Mouse (Mus musculus): ENCODE data around the gene Pex12.
"Not testable (repeated sequence)": the region's sequence is repeated elsewhere in the genome, so short reads cannot be mapped to it uniquely, and the experiment has no call there.

Gene Pex12

DNA sequence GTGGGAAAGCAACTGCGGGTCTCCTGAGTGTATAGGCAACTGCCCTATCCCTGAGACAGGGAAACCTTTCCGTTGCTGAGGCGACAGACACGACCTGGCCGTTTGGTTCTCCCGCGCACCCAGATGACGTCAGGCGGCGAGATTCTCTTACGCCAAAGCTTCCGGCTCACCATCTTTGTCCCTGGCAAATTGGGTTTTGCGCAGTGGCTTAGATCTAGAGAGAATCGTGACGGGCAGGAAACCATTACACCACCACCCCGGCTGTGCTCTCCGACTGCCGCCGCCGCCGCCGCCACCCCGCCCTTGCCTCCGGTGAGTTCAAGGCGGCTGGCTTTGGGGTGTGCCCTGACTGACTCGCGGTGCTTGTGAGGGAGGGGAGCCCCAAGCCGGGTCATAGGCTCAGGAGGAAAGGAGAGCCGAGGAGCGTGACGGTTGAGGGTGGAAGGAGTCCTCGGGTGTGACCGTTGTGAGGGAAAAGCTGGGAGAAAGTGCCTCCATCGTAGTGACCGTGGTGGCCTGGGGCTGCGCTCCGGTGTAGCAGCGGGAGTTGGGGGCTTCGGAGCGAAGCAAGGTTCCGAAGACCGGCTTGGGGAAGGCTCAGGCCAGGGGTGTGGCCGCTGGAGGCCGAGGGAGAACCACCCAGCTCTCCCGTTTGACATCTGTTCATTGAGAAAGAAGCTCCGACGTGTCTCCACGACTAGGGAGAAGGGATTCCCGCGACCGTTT is at the start of gene Pex12:
TSS of gene Pex12 (minus strand) at position 61 of the 726 bp plus-strand sequence.
- peak; percentile 93 for DNase-seq (ENCODE audit: extremely low read depth, low read depth)

DNA sequence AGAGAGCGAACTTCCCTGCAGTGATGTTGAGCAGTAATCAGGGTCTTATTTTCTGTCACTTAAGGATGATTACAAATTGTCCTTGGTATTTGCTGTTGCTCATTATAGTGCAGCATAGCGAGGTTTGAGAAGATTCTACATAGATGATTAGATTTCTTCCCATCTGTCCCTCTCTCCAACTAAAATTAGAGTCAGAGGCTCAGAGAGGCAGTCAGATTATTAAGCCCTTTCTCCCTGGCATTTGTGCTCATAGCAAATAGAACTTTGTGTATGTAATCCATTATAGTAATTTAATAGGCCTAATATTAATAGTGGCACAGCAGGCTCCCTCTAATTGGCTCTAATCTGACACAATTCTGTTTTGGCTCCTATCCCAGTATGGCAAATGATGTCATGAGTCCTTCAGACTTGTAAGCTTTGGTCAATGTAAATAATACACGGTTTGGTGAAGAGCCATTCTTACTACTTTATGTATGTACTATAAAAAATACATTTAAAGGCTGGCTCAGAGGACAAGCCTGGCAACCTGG is 39.4 kb upstream of the Pex12 start:
- DNase-seq (ENCODE audit: extremely low read depth, low read depth) = no peak

DNA sequence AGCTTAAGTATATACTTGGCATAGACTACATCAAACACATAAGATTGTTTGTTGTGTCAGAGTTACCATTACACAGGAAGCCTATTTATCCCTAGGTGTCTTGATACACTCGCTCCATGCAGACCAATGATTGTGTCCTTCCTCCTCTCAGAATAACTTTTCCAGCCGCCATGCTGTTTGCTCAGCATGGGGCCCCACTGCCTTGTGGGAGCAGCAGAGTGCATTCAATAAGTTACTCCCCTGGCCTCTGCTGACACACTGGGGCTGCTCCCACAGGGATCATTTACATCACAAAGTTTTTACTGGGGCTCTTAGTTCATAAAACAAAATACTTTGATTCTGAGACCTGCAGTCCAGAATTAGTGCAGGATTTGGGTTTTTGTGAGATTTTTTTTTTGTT is 37.3 kb upstream of the Pex12 start:
- DNase-seq (ENCODE audit: extremely low read depth, low read depth) = no peak

DNA sequence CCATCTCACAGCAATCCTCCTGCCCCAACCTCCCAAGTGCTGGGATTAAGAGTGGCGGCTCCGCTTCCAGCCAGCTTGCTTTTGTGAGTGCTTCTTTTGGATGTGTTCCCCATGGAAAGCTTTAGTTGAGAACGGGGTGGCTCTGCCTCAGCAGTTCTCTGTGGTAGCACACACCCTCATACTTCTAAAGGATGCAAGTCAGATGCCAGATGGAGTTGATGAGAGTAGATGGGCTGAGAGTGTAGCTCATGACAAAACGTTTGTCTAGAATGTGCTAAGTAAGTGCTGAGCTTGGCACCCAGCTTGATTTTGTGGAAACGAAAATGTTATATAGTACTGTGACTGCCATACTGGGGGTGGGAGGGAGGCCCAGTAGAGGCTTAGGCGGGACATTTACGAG is 33.4 kb upstream of the Pex12 start:
- DNase-seq (ENCODE audit: extremely low read depth, low read depth) = no peak

DNA sequence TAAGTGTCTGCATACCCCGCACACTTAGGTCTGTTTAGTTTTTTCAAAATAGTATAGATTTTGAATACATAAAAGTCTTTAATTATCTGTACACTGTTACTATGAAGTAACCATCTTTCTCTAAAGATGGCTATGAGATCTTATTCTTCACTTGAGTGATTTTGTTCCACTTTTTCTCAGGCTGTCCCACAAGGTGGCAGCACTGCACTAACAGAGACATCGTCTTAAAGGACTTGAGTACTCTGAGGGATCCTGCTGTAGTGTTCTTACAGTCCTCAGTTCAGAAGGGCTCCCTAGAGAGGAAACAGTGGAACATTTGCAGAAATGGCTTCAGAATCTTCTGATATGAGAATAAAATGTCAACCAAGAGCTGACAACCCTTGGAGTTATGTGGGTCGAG is 25.0 kb upstream of the Pex12 start:
- peak; percentile 47 for DNase-seq (ENCODE audit: extremely low read depth, low read depth)

DNA sequence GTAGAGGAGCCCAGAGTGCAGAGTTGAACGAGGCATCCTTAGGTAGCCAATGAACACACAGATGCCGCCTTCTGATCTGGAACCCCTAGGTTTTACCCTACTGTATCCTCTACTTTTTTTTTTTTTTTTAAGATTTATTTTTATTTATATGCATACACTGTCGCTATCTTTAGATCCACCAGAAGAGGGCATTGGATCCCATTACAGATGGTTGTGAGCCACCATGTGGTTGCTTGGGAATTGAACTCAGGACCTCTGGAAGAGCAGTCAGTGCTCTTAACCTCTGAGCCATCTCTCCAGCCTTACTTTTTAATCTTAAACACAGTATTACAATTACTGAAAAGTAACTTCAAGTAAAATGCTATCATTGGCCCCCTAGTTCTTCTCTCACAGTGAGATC is 24.3 kb upstream of the Pex12 start:
- DNase-seq (ENCODE audit: extremely low read depth, low read depth) = not testable (repeated sequence)

DNA sequence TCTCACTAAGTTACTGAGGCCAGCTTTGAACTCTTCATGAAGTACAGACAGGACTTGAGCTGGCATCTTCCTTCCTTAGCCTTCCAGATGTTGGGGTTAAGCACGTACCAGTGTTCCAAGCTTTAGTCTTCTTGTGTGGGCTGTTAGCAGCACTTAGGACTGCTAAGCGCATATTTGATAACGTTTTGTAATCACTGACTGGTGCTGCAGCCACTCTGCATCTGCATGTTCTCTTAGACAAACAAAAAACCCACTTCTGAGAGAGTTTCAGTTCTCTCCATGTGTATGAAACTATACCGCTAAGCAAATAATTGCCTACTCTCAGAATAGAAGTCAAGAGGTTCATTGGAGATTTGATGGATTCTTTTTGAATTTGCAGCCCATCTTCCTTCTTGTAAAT is 16.7 kb upstream of the Pex12 start:
- DNase-seq (ENCODE audit: extremely low read depth, low read depth) = no peak

DNA sequence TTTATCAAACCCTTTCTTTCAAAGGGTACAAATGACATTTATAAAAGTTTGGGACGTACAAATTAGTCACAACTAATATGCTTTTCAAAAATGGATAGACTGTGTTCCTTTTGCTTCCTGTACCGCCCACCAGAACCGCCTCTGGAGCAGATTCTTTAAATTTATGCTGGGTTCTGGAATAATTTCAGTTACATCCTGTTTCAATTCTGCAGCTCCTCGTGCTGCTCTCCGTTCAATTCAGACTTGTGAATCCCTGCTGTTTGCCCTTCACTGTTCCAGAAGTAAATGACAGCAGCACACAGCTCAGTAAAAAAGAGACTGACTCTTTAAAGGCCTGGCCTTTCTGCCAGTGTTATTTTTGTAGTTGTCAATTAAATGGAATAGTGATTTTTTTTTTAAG is 10.1 kb upstream of the Pex12 start:
- no peak for DNase-seq (ENCODE audit: extremely low read depth, low read depth)

DNA sequence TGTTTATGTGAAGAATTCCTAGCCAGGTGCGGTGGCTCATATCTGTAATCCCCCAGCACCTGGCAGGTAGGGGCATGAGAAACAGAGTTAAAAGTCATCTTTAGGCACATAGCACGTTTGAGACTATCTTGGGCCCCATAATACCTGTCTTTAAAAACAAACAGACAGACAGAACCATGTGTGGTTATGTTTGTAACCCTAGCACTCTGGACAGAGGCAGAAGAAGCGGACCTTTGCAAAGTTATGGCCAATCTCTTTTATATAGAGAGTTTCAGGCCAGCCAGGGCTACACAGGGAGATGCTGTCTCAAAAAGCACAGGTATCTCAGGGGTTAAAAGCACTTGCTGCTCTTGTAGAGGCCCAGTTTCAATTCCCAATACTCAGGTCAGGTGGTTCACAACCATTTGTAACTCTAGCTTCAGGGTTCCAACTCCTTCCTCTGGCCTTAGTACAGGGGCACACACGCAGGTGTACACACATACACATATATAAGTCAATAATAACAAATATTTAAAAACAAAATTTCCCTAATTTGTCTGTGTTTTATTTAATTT is 4.4 kb upstream of the Pex12 start:
- no peak for DNase-seq (ENCODE audit: extremely low read depth, low read depth)

DNA sequence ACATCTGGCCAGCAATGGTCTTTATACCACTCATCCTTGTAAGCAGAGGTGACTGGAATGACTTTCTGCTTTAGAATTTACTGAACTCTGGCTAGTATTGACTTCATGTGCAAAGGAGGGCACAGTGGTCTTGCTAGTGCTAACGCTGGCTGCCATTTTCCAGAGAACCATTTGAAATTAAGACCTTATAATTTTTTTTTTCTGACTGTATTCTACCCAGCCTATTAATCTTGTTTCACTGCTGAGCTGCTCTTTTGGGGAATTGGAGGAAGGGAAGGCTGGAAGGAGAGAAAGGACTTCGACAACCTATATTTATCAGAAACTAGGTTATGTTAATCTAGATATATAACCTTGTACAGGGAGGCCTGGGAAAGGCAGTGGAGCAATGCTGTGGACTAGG is 2.1 kb upstream of the Pex12 start:
- DNase-seq (ENCODE audit: extremely low read depth, low read depth) = no peak

DNA sequence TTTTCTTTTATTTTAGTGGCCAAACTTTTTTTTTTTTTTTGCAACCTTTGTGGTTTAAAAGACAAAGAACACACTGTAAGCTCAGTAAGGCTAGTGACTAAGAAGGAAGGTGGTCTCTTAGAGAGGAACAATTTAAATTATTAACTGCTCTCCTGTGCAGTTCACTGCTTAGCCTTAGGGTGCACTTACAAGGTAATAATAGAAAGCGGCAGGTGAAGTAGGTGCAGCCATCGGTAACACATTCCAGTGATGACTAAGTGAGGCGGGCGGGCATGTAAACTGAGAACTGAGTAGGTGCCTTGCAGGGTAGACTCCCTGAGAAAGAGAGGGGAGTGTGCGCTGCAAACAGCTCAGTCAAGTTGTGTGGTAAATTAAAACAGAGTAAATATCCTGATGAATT is 1.4 kb upstream of the Pex12 start:
- DNase-seq (ENCODE audit: extremely low read depth, low read depth) = no peak

DNA sequence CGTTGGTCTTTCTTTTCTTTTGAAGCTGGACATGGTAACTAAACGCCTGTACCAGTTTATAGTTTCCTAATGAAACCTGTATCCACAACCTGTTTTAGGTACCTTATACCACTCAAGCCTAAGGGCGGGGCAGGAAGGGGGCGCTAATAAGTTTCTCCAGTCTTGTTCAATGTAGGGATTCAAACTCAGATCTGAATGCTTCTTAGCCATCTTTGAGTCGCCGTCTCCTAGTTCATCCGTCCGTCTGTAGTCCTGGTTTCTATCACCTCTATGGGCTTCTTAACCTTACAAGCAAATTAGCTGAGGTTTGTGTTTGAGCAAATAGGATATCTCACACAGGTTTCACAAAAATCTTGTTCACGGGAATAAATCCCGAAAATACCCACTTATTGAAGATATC is 262 bp downstream of the Pex12 start:
- DNase-seq (ENCODE audit: extremely low read depth, low read depth) = no peak

DNA sequence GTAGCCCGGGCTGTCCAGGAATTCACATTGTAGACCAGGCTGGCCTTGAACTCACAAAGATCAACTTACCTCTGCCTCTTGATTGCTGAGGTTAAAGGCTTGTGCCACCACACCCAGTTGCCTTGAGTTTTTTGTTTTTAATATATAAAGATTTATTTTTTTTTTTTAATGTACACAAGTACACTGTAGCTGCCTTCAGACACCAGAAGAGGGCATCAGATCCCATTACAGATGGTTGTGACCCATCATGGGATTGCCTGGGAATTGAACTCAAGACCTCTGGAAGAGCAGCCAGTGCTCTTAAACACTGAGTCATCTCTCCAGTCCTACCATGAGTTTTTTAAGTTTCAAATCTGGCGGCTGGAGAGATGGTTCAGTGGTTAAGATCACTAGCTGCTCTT is 955 bp downstream of the Pex12 start:
- DNase-seq (ENCODE audit: extremely low read depth, low read depth) = no peak

DNA sequence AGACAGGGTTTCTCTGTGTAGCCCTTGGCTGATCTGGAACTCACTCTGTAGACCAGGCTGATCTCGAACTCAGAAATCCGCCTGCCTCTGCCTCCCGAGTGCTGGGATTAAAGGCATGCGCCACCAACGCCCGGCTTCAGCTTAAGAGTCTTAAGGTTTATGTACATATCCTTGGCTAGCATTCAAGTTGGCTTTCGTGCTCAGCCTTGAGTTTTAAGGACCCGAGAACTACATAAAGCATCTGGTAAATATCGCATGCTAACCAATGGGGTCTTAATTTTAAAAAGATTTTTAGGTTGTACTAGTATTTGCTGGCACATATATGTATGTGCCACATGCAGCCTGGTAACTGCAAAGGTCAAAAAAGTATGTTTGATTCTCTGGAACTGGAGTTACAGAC is 2.7 kb downstream of the Pex12 start:
- DNase-seq (ENCODE audit: extremely low read depth, low read depth) = no peak

DNA sequence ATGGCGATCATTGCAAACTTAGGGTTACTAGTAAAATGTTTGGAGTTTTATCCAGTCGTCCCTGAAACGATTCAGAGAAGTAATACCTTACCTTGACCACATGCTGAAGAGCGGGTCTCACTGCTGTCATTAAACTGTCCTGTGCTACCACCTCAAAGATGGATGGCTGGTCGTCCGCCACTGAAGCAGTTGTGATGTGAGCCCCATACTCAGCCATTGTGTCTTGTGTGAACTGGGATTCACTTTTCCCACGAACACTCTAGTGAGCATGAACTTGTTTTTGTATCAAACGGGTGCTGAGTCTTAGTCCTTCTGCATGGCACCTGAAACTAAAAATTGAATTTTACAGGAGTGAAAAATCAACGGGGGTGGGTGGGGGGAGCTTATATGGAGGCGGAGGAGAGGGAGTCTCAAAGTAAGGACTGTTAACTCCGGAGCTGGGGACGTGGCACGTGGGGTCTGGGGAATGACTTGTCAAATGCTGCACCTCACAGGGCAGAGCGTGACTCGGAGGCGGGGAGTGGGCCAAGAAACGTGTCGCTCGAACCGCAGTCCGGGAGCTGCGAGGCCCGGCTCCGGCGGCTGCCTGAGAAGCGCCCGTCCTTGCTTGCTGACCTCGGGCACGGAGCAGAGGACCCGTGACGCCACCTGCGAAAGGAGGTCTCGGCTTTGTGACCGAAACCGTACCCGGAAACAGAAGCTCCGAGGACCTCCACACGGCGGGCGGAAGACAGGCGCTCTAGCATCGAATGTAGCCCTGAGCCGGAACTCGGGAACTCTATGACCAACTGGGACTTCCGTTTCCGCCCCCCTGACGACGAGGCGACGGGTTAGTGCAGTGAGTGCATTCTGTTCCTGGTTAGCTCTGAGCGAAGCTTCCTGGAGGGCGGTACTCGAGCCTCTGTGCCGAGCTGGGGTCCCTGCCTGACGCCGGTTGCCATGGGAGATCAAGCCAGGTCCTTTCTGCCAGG is 3.9 kb downstream of the Pex12 start, which contains the start of gene Ap2b1:
TSS of gene Ap2b1 (plus strand) at position 800 of the 971 bp plus-strand sequence.
- DNase-seq (ENCODE audit: extremely low read depth, low read depth) = peak; percentile 96

DNA sequence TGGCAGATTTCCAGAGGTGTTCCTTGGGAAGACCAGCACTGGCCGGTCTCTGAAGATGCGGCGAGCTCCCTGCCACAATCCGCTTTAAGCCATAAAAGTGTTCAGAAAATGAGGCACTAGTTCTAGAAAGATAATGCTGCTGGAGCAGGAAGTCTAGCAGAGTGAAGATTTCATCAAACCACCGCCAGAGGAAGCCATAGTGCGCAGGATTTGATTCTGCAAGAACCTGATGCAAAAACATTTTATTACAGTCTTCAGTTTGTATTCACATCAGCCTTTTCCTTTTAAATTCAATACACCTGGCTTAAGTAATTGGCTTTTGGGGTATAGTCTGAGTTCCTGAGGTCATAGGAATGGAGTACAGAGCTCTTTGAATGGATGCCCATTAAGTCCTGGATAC is 4.6 kb downstream of the Pex12 start:
- peak; percentile 58 for DNase-seq (ENCODE audit: extremely low read depth, low read depth)

DNA sequence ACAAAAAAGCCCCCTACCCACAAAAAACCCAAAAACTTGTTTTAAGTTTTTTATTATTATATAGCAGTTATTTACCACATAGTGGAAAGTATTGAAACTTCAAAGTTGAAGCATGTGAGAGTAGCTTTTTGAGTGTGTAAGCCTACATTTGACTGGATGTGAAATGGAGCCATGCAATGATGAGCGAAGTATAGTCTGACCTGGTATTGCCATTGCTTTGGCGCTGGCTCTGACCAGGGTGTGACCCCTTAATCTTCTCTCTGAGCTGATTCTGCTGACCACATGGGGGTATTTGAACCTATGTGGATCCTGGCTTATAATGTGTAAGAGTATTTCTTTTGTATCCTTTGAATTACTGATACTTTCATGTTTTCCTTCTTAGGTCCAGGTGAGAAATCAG is 8.3 kb downstream of the Pex12 start:
- DNase-seq (ENCODE audit: extremely low read depth, low read depth) = no peak

DNA sequence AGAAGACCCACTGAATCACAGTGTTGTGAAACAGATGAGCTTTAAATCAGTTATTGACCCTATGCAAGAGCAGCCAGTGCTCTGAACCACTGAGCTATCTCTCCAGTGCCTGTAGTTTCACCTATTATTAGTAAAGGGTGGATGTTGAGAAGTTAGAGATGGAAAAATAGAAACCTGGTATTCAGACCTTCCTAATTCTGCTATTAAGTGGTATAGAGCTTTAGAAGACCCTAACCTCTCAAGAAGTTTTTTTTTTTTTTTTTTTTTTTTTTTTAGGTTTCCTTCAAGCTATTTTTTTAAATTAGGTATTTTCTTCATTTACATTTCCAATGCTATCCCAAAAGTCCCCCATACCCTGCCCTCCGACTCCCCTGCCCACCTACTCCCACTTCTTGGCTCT is 9.2 kb downstream of the Pex12 start:
- no peak for DNase-seq (ENCODE audit: extremely low read depth, low read depth)

DNA sequence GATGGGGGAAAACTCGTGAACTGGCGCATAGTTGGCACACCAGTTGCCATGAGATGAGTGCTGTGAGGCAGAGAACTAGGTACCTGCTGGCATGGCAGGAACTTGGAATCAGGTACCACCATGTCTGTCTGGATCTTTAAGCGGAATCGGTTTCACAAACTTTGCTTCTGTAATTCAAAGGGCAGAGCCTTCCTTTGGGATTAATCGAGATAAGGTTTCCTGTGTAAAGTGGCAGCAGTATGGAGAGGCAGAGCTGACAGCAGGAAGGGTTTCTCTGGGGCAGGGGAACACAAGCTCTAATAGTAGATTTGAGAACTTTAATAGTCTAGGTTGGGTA is 10.2 kb downstream of the Pex12 start:
- DNase-seq (ENCODE audit: extremely low read depth, low read depth) = no peak

DNA sequence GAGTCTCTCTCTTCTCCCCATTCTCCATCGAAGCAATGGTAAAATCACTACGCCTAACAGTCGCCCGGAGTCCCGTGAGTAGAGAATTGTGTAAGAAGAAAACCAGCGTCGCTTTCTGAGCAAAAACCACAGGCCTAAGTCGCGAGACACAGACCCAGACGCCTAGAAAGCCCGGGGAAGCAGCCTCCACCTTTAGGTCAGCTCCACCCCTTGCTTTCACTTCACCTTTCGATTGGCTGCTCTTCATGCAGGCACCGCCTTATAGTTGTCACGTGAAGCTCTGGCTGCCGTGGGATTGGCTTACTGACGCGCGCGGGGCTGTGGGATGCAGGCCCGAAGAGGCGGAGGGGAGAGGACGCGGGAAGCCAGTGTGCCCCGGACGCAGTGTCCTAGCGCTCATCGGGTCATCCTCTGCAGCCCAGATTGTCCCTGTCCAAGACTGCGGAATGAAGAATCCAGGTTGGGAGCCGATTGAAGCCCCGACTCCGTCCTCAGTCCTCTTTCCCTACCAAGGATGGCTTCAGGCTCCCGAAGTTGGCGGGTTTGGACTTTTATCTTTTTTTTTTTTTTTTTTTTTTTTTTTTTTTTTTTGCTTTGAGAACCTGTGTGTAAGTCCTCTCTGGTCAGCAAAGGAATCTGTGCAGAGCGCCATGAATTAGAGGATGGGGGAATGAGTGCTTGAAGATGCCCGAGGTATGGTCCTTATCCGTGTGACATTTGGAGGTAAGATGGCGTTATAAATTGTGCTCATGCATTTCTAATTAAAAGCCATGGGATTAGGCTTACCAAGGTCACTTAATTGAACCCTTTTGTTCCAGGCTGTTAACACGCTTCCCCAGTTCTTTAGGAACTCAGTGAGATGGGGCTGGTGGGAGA is 10.8 kb downstream of the Pex12 start:
- DNase-seq (ENCODE audit: extremely low read depth, low read depth) = peak; percentile 91

DNA sequence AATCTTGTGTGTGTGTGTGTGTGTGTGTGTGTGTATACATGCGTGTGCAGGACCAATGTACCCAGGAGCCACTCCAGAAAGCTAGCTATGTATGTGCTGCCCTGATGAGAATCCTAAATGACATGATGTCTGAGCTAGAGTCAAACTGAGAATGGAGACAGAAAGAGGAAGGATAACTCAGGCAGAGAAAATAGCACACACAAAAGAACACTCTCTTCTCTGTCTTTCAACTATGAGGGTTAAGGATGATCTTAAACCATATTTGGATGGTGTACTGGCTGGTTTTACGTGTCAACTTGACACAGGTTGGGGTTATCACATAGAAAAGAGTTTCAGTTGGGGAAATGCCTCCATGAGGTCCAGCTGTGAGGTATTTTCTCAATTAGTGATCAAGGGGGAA is 12.8 kb downstream of the Pex12 start:
- no peak for DNase-seq (ENCODE audit: extremely low read depth, low read depth)

Data from MEL-GATA-1-ER (cell line).